Mouse (Mus musculus) liver, embryonic 15.5 days (tissue): ENCODE data around the gene Hist1h4c. TPM values are rescaled to one million over a fixed set of nuclear protein-coding genes. Genes with fewer than 3 reads are reported as not detected.

Source experiments
- ATAC-seq: fragments of 200-750 bp; cut with Nextera tagmentation; 2 replicates; pipeline ENCODE4 v1.8.0; 2017; ENCODE audit warnings: moderate number of reproducible peaks, mild to moderate bottlenecking, moderate library complexity; ENCODE audit not compliant: insufficient read depth
- H3K27ac ChIP-seq: fragments of 300-500 bp; sonication (generic); replicated peaks from 2 replicates; pipeline ENCODE4 v1.5.1; 2015; ENCODE audit warnings: mild to moderate bottlenecking, inconsistent platforms
- H3K27me3 ChIP-seq: fragments of 300-500 bp; sonication (generic); 2 replicates; pipeline ENCODE4 v1.6.1; 2015; ENCODE audit warnings: mild to moderate bottlenecking, inconsistent platforms
- H3K36me3 ChIP-seq: fragments of 300-500 bp; sonication (generic); replicated peaks from 2 replicates; pipeline ENCODE4 v1.6.1; 2015; ENCODE audit warnings: moderate library complexity, mild to moderate bottlenecking, inconsistent platforms
- H3K4me1 ChIP-seq: fragments of 300-500 bp; sonication (generic); replicated peaks from 2 replicates; pipeline ENCODE4 v1.6.1; 2015; ENCODE audit warnings: inconsistent platforms
- H3K4me2 ChIP-seq: fragments of 300-500 bp; sonication (generic); 2 replicates; pipeline ENCODE4 v1.6.1; 2015; ENCODE audit warnings: moderate library complexity, mild to moderate bottlenecking, inconsistent platforms
- H3K4me3 ChIP-seq: fragments of 300-500 bp; sonication (generic); replicated peaks from 2 replicates; pipeline ENCODE4 v1.5.1; 2015; ENCODE audit warnings: mild to moderate bottlenecking, inconsistent platforms
- H3K9ac ChIP-seq: fragments of 300-500 bp; sonication (generic); 2 replicates; pipeline ENCODE4 v1.6.1; 2015; ENCODE audit warnings: moderate library complexity, mild to moderate bottlenecking, inconsistent platforms
- H3K9me3 ChIP-seq: fragments of 300-500 bp; sonication (generic); replicated peaks from 2 replicates; pipeline ENCODE4 v1.6.1; 2016; ENCODE audit warnings: inconsistent platforms
- WGBS: fragments of 180-500 bp; shearing (Covaris S2); methylation state at CpG from one replicate; pipeline ENCODE4 v1.1.7; 2015; ENCODE audit warnings: mixed read lengths; ENCODE audit not compliant: insufficient replicate concordance; 5-methylcytosine and 5-hydroxymethylcytosine counted together
- polyA plus RNA-seq: library from polyadenylated mRNA; unstranded; fragments of >200 nt; fragmentation: Nextera tagmentation; extraction: Ambion mirVana; gene quantifications from 2 replicates; pipeline ENCODE4 v1.2.1, GENCODE M21; 2015

The Hist1h4c gene
- polyA plus RNA-seq, 1 experiment from 2014 or later: 8.8 TPM

- 25% methylated on average over 5 of the region's 5 CpGs for WGBS
- H3K4me1 ChIP-seq: peaks cover 39% of the 10 kb centered on the region
- ATAC-seq: no peak
- H3K4me2 ChIP-seq: peak overlapping the region; percentile 81
- peak overlapping the region; percentile 60 for H3K4me3 ChIP-seq
- peak overlapping the region; percentile 87 for H3K9ac ChIP-seq
- H3K9me3 ChIP-seq: no peaks in the 10 kb centered on the region
- peak overlapping the region; percentile 100 for H3K27ac ChIP-seq
- no peaks in the 10 kb centered on the region for H3K27me3 ChIP-seq
- no peaks in the 10 kb centered on the region for H3K36me3 ChIP-seq
Observed at GRCm38 (mm10) chr13:23740910-23741309, 42.7 kb upstream of the Hist1h4c start.

GRCm38 (mm10) chr13:23740256-23740840 is 42.1 kb upstream of the Hist1h4c start:
- H3K4me2 ChIP-seq: peak overlapping the region; percentile 81
- no peak for ATAC-seq
- H3K36me3 ChIP-seq: no peaks in the 10 kb centered on the region
- H3K27me3 ChIP-seq: no peaks in the 10 kb centered on the region
- H3K27ac ChIP-seq: peak overlapping the region; percentile 100
- peaks cover 39% of the 10 kb centered on the region for H3K4me1 ChIP-seq
- peak overlapping the region; percentile 60 for H3K4me3 ChIP-seq
- H3K9me3 ChIP-seq: no peaks in the 10 kb centered on the region
- peak overlapping the region; percentile 87 for H3K9ac ChIP-seq
- WGBS: 16% methylated on average over 13 of the region's 13 CpGs

GRCm38 (mm10) chr13:23739922-23740252 is 41.6 kb upstream of the Hist1h4c start:
- ATAC-seq: no peak
- WGBS: under 1% methylated on average over 14 of the region's 14 CpGs
- Histone ChIP-seq H3K9me3 (no peaks in the 10 kb centered on the region), H3K27me3 (no peaks in the 10 kb centered on the region), H3K36me3 (no peaks in the 10 kb centered on the region), H3K4me3 (peak overlapping the region; percentile 60), H3K9ac (peak overlapping the region; percentile 87), H3K4me2 (peak overlapping the region; percentile 81), H3K27ac (peak overlapping the region; percentile 100), H3K4me1 (peaks cover 39% of the 10 kb centered on the region)

- ATAC-seq: peak; percentile 81
- peak overlapping the region; percentile 87 for H3K9ac ChIP-seq
- WGBS: under 1% methylated on average over 39 of the region's 39 CpGs
- peak overlapping the region; percentile 81 for H3K4me2 ChIP-seq
- H3K4me1 ChIP-seq: peaks cover 35% of the 10 kb centered on the region
- peak overlapping the region; percentile 60 for H3K4me3 ChIP-seq
- H3K27ac ChIP-seq: peak overlapping the region; percentile 100
- H3K9me3 ChIP-seq: no peaks in the 10 kb centered on the region
- H3K27me3 ChIP-seq: no peaks in the 10 kb centered on the region
- H3K36me3 ChIP-seq: no peaks in the 10 kb centered on the region
Observed at GRCm38 (mm10) chr13:23739069-23739921, 41.0 kb upstream of the Hist1h4c start.

- 1% methylated on average over 38 of the region's 38 CpGs for WGBS
- no peaks in the 10 kb centered on the region for H3K27me3 ChIP-seq
- no peaks in the 10 kb centered on the region for H3K36me3 ChIP-seq
- peak within 1 kb of the TSS; percentile 60 for H3K4me3 ChIP-seq
- H3K9ac ChIP-seq: peak within 1 kb of the TSS; percentile 87
- H3K9me3 ChIP-seq: no peaks in the 10 kb centered on the region
- peaks cover 34% of the 10 kb centered on the region for H3K4me1 ChIP-seq
- peak within 1 kb of the TSS; percentile 81 for H3K4me2 ChIP-seq
- H3K27ac ChIP-seq: peak within 1 kb of the TSS; percentile 100
- ATAC-seq: peak; percentile 77
Observed at GRCm38 (mm10) chr13:23738677-23739068, 40.4 kb upstream of the Hist1h4c start, which contains the start of gene Hist1h1c. Gene Hist1h1c, plus strand, starts transcription at chr13:23738808.

GRCm38 (mm10) chr13:23738041-23738440 is 39.8 kb upstream of the Hist1h4c start:
- ATAC-seq: no peak
- peak overlapping the region; percentile 100 for H3K27ac ChIP-seq
- peaks cover 30% of the 10 kb centered on the region for H3K4me1 ChIP-seq
- H3K9ac ChIP-seq: peak overlapping the region; percentile 87; the same call in 1 of the 2 replicates
- no peaks in the 10 kb centered on the region for H3K9me3 ChIP-seq
- 19% methylated on average over 4 of the region's 4 CpGs for WGBS
- no peaks in the 10 kb centered on the region for H3K27me3 ChIP-seq
- H3K4me3 ChIP-seq: peak overlapping the region; percentile 60
- H3K36me3 ChIP-seq: no peaks in the 10 kb centered on the region
- peak overlapping the region; percentile 81 for H3K4me2 ChIP-seq

- no peaks in the 10 kb centered on the region for H3K36me3 ChIP-seq
- H3K9me3 ChIP-seq: no peaks in the 10 kb centered on the region
- peaks cover 23% of the 10 kb centered on the region for H3K4me1 ChIP-seq
- peak overlapping the region; percentile 48; the same call in 1 of the 2 replicates for H3K27ac ChIP-seq
- no peak for ATAC-seq
- no peak overlapping the region for H3K9ac ChIP-seq
- H3K4me3 ChIP-seq: no peak overlapping the region
- H3K4me2 ChIP-seq: no peak overlapping the region
- WGBS: 84% methylated on average over 5 of the region's 5 CpGs
- H3K27me3 ChIP-seq: no peaks in the 10 kb centered on the region
Observed at GRCm38 (mm10) chr13:23737091-23737490, 38.8 kb upstream of the Hist1h4c start.

- Histone ChIP-seq H3K9ac (no peak overlapping the region), H3K27ac (no peak overlapping the region), H3K9me3 (no peaks in the 10 kb centered on the region), H3K4me1 (peaks cover 30% of the 10 kb centered on the region), H3K27me3 (no peaks in the 10 kb centered on the region), H3K4me2 (no peak overlapping the region), H3K4me3 (no peak overlapping the region), H3K36me3 (no peaks in the 10 kb centered on the region)
- no peak for ATAC-seq
- 22% methylated on average over 8 of the region's 8 CpGs for WGBS
Observed at GRCm38 (mm10) chr13:23732156-23732804, 34.0 kb upstream of the Hist1h4c start.

GRCm38 (mm10) chr13:23730479-23730878 is 32.2 kb upstream of the Hist1h4c start:
- Histone ChIP-seq H3K4me1 (peaks cover 41% of the 10 kb centered on the region), H3K27ac (0 out of 2 replicates have a peak overlapping the region, but pooled peaks have one; percentile 51), H3K36me3 (no peaks in the 10 kb centered on the region), H3K9ac (peak overlapping the region; percentile 18; the same call in 1 of the 2 replicates), H3K27me3 (no peaks in the 10 kb centered on the region), H3K4me3 (no peak overlapping the region), H3K4me2 (peak overlapping the region; percentile 29), H3K9me3 (no peaks in the 10 kb centered on the region)
- peak; percentile 66 for ATAC-seq
- WGBS: 46% methylated on average over 8 of the region's 8 CpGs

- H3K4me1 ChIP-seq: peaks cover 47% of the 10 kb centered on the region
- no peak overlapping the region for H3K9ac ChIP-seq
- peak overlapping the region; percentile 53; the same call in 1 of the 2 replicates for H3K27ac ChIP-seq
- H3K4me2 ChIP-seq: no peak overlapping the region
- H3K36me3 ChIP-seq: no peaks in the 10 kb centered on the region
- 77% methylated on average over 5 of the region's 5 CpGs for WGBS
- no peaks in the 10 kb centered on the region for H3K27me3 ChIP-seq
- no peaks in the 10 kb centered on the region for H3K9me3 ChIP-seq
- no peak for ATAC-seq
- no peak overlapping the region for H3K4me3 ChIP-seq
Observed at GRCm38 (mm10) chr13:23729706-23730105, 31.5 kb upstream of the Hist1h4c start.

GRCm38 (mm10) chr13:23729192-23729525 is 30.9 kb upstream of the Hist1h4c start:
- H3K4me2 ChIP-seq: no peak overlapping the region
- no peak overlapping the region for H3K9ac ChIP-seq
- H3K36me3 ChIP-seq: no peaks in the 10 kb centered on the region
- no peaks in the 10 kb centered on the region for H3K9me3 ChIP-seq
- H3K4me3 ChIP-seq: no peak overlapping the region
- peak overlapping the region; percentile 53 for H3K27ac ChIP-seq
- 44% methylated on average over 9 of the region's 9 CpGs for WGBS
- ATAC-seq: no peak
- no peaks in the 10 kb centered on the region for H3K27me3 ChIP-seq
- H3K4me1 ChIP-seq: peaks cover 53% of the 10 kb centered on the region
